Mouse (Mus musculus) ovary, postnatal 10 days (tissue): Measurements from ENCODE around the gene Gm11146.

Experiments used
- DNase-seq: peaks from one replicate; pipeline ENCODE4 v3.0.0; 2022; ENCODE audit warnings: low spot score

Gm11146 gene

GRCm38 (mm10) chr16:77556446-77557105 is 45.3 kb downstream of the Gm11146 start:
- no peak for DNase-seq

DNA sequence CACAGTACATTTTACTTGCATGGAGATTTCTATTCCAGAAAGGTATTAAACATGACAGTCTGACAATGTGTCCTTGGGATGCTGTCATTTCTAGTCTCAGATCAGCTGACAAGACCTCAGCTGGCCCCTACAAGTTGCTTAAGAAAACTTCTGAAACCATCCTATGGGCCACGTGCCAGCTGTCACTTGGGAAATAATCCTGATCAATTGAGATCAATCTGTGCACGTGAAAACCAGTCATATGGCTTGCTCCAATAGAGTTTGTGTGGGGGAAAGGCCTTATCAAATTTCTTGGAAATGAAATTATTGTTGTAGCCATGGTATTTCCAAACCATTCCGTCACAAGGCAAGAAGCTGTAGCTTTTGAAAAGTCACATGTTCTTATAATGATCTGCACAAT is 50.8 kb downstream of the Gm11146 start:
- DNase-seq, result no peak
